Mouse (Mus musculus) left cerebral cortex, postnatal 10 days (tissue): Measurements from ENCODE around the gene Coro1b. TPM values are rescaled to one million over a fixed set of nuclear protein-coding genes. Genes with fewer than 3 reads are reported as not detected.
A peak's percentile ranks its signal among the peaks of the same experiment; 100 is the strongest.

Source experiments
- DNase-seq, 2 experiments: peaks; one replicate each; pipeline ENCODE4 v3.0.0; 2021 to 2022; ENCODE audit warnings: low spot score in 2 of 2, mixed read lengths in 1 of 2; ENCODE audit errors: extremely low spot score in 1 of 2
- intact Hi-C: fragments of 180-260 bp; cut with DNase I; formaldehyde crosslinking; loops from one replicate; pipeline ENCODE4 v1.15.1; 2025
- total RNA-seq, 2 experiments: library from RNA; stranded (reverse); gene quantifications; 2 replicates each; pipeline ENCODE4 v1.2.3; 2021

The Coro1b gene
- total RNA-seq, 2 experiments from 2014 or later, result 80.4 to 92.7 TPM

GRCm38 (mm10) chr19:4196548-4196947, 48.1 kb downstream of the Coro1b start:
- DNase-seq, result peak in 1 of 2 experiments; percentile 74
- intact Hi-C loops, result no loop called here

- intact Hi-C loops, result no loop called here
Observed at GRCm38 (mm10) chr19:4197180-4197579, 48.8 kb downstream of the Coro1b start.

GRCm38 (mm10) chr19:4201291-4201909, 53.0 kb downstream of the Coro1b start, which contains the start of gene Rad9a:
Rad9a (minus strand) TSS chr19:4201662.
- DNase-seq, result peak; percentile 95 to 98
- intact Hi-C loops, result loop anchor here (5.0 kb wide), 1 partner anchor 74 kb away; the partner anchor contains the start of gene Aip

More at GRCm38 (mm10) chr19:4197180-4197579, 48.8 kb downstream of the Coro1b start:
- no peak for DNase-seq

GRCm38 (mm10) chr19:4202149-4202548, 53.7 kb downstream of the Coro1b start:
- DNase-seq, result no peak
- intact Hi-C loops, result loop anchor here (5.0 kb wide), 1 partner anchor 75 kb away; the partner anchor contains the start of gene Aip

- intact Hi-C loops, result loop anchor here (5.0 kb wide), 1 partner anchor 76 kb away; the partner anchor contains the start of gene Aip
Observed at GRCm38 (mm10) chr19:4203148-4203547, 54.7 kb downstream of the Coro1b start.

More at GRCm38 (mm10) chr19:4203148-4203547, 54.7 kb downstream of the Coro1b start:
- DNase-seq, result no peak

Other genes with a start within 250 kb of the Coro1b start
- gene Tcirg1, start 241.5 kb upstream of the Coro1b start, total RNA-seq, result 10 to 100 TPM; 14.2 to 22.4 TPM
- gene Ndufs8, start 235.8 kb upstream of the Coro1b start, total RNA-seq, result 100 to 1,000 TPM; 123 to 130 TPM
- 1 to 10 TPM; 1.5 to 1.7 TPM for gene Aldh3b1, start 218.8 kb upstream of the Coro1b start, total RNA-seq
- 10 to 100 TPM; 15.0 to 16.3 TPM for gene Unc93b1, start 213.4 kb upstream of the Coro1b start, total RNA-seq
- not detected for gene Aldh3b3, start 190.0 kb upstream of the Coro1b start, total RNA-seq
- gene Aldh3b2, start 176.3 kb upstream of the Coro1b start, total RNA-seq, result 1 to 10 TPM; 2.3 to 2.4 TPM
- gene Acy3, start 162.0 kb upstream of the Coro1b start, total RNA-seq, result 1 to 10 TPM; 1.7 to 1.8 TPM
- gene Tbx10, start 155.9 kb upstream of the Coro1b start, total RNA-seq, result not detected
- gene Nudt8, start 148.0 kb upstream of the Coro1b start, total RNA-seq, result 10 to 100 TPM in 1 of 2 experiments, 1 to 10 TPM in 1; 9.7 to 11.2 TPM
- 1 to 10 TPM in 1 of 2 experiments, under 1 TPM in 1; 0.81 to 1.4 TPM for gene Gm49405, start 148.0 kb upstream of the Coro1b start, total RNA-seq
- 1 to 10 TPM; 3.3 to 4.1 TPM for gene Doc2g, start 145.3 kb upstream of the Coro1b start, total RNA-seq
- 100 to 1,000 TPM; 209 to 221 TPM for gene Ndufv1, start 135.8 kb upstream of the Coro1b start, total RNA-seq
- gene Gstp1, start 110.6 kb upstream of the Coro1b start, total RNA-seq, result 100 to 1,000 TPM; 226 to 232 TPM
- gene Gstp2, start 102.6 kb upstream of the Coro1b start, total RNA-seq, result 10 to 100 TPM; 21.7 to 24.2 TPM
- gene Gstp3, start 89.0 kb upstream of the Coro1b start, total RNA-seq, result not detected
- not detected for gene Cabp2, start 67.0 kb upstream of the Coro1b start, total RNA-seq
- gene Cdk2ap2, start 51.4 kb upstream of the Coro1b start, total RNA-seq, result 10 to 100 TPM; 20.4 to 21.6 TPM
- gene Pitpnm1, start 48.6 kb upstream of the Coro1b start, total RNA-seq, result 100 to 1,000 TPM; 234 to 237 TPM
- 10 to 100 TPM; 74.2 to 83.5 TPM for gene Aip, start 22.8 kb upstream of the Coro1b start, total RNA-seq
- gene Gpr152, start 8.8 kb upstream of the Coro1b start, total RNA-seq, result not detected
- under 1 TPM in 1 of 2 experiments, not detected in 1; 0.24 TPM for gene Cabp4, start 4.6 kb upstream of the Coro1b start, total RNA-seq
- gene Ptprcap, start 5.0 kb downstream of the Coro1b start, total RNA-seq, result 1 to 10 TPM in 1 of 2 experiments, under 1 TPM in 1; 0.65 to 2.0 TPM
- gene Rps6kb2, start 14.7 kb downstream of the Coro1b start, total RNA-seq, result 10 to 100 TPM; 34.1 to 35.0 TPM
- 1 to 10 TPM; 3.1 to 3.5 TPM for gene Carns1, start 26.9 kb downstream of the Coro1b start, total RNA-seq
- gene Tbc1d10c, start 42.7 kb downstream of the Coro1b start, total RNA-seq, result 1 to 10 TPM; 2.0 to 3.5 TPM
- gene Ppp1ca, start 43.4 kb downstream of the Coro1b start, total RNA-seq, result 100 to 1,000 TPM; 331 to 336 TPM
- gene Rad9a, start 53.0 kb downstream of the Coro1b start, total RNA-seq, result 1 to 10 TPM; 8.9 to 9.3 TPM
- gene Clcf1, start 65.6 kb downstream of the Coro1b start, total RNA-seq, result 1 to 10 TPM; 1.5 to 1.7 TPM
- not detected for gene AC109138.7, start 65.7 kb downstream of the Coro1b start, total RNA-seq
- gene Pold4, start 83.3 kb downstream of the Coro1b start, total RNA-seq, result 10 to 100 TPM; 12.8 to 16.2 TPM
- 10 to 100 TPM; 49.5 to 55.1 TPM for gene Ssh3, start 120.6 kb downstream of the Coro1b start, total RNA-seq
- 10 to 100 TPM; 87.8 to 91.7 TPM for gene Ankrd13d, start 134.5 kb downstream of the Coro1b start, total RNA-seq
- 100 to 1,000 TPM; 146 to 154 TPM for gene Grk2, start 157.6 kb downstream of the Coro1b start, total RNA-seq
- gene Kdm2a, start 249.7 kb downstream of the Coro1b start, total RNA-seq, result 10 to 100 TPM; 66.6 to 67.3 TPM